In the genomic region with DNA sequence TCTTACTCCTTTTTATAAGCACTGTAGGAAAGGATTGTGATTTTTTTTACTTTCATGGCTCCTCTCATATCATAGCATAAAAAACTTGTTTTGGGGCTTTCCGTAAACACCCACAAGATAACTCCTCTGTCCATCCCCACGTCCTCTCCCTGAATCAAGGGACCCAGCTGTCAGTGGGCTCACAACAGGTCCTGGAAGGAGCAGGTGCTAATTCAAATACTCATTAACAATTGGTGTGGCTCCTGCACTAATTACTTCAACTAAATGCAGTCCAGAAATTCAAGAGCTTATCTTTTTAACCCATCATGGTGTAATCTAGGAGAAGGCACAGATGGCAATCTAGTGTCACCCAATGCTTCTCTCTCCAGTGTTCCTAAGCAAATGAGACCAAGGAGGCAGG, we compare ENCODE assay signal across 15 mouse cellular contexts. TPM values are rescaled to one million over a fixed set of nuclear protein-coding genes. Genes with fewer than 3 reads are reported as not detected.
"Had no signal": no experiment of that assay in that cellular context is flagged by ENCODE, and none has a peak within 500 bp of the region (broad histone marks: within the 10 kb centered on the region; RNA-seq: fewer than 3 reads in every experiment).

No protein-coding gene starts in this region.

- H3K36me3 ChIP-seq: limb, embryonic 15.5 days; liver, embryonic 12.5 days had no signal

- H3K27ac ChIP-seq: limb, embryonic 15.5 days; liver, embryonic 12.5 days had no signal

- DNase-seq: kidney, adult 18-20 months; kidney, postnatal 14 days; lung, embryonic 14.5 days; lung, postnatal 10 days; lung, postnatal 4 days; right cerebral cortex, adult 18-20 months; right cerebral cortex, postnatal 25 days; thymus, postnatal 36 days had no signal

- H3K4me2 ChIP-seq: limb, embryonic 15.5 days; liver, embryonic 12.5 days; lung, embryonic 14.5 days; midbrain, embryonic 11.5 days had no signal

- ATAC-seq: liver, embryonic 12.5 days had no signal

- H3K9ac ChIP-seq: limb, embryonic 15.5 days; liver, embryonic 12.5 days; lung, embryonic 14.5 days had no signal

- H3K27me3 ChIP-seq: limb, embryonic 15.5 days; liver, embryonic 12.5 days had no signal

- H3K9me3 ChIP-seq: limb, embryonic 15.5 days; liver, embryonic 12.5 days had no signal

- H3K4me3 ChIP-seq: limb, embryonic 15.5 days; liver, embryonic 12.5 days; myocyte had no signal

- H3K4me1 ChIP-seq: limb, embryonic 15.5 days; liver, embryonic 12.5 days had no signal

RNA-seq across cellular contexts. Expression of gene Elavl4, which starts 8.9 kb away (rescaled TPM):
- total RNA-seq: megakaryocyte, adult 5-6 weeks had no signal
- polyA plus RNA-seq: myocyte had no signal

RNA-seq across cellular contexts. Expression of gene Agbl4, which starts 36.9 kb away (rescaled TPM):
- total RNA-seq: megakaryocyte, adult 5-6 weeks had no signal
- polyA plus RNA-seq: liver, embryonic 12.5 days; liver, embryonic 16.5 days; myocyte; small intestine, adult 2 months had no signal
